Mouse (Mus musculus): ENCODE results near the gene Ndc80. TPM values are rescaled to one million over a fixed set of nuclear protein-coding genes. Genes with fewer than 3 reads are reported as not detected.
A peak's percentile ranks its signal among the peaks of the same experiment; 100 is the strongest.
"Not testable (repeated sequence)": the region's sequence is repeated elsewhere in the genome, so short reads cannot be mapped to it uniquely, and the experiment has no call there.

The Ndc80 gene
- polyA plus RNA-seq, 1 experiment from 2014 or later = 31.8 TPM

DNA sequence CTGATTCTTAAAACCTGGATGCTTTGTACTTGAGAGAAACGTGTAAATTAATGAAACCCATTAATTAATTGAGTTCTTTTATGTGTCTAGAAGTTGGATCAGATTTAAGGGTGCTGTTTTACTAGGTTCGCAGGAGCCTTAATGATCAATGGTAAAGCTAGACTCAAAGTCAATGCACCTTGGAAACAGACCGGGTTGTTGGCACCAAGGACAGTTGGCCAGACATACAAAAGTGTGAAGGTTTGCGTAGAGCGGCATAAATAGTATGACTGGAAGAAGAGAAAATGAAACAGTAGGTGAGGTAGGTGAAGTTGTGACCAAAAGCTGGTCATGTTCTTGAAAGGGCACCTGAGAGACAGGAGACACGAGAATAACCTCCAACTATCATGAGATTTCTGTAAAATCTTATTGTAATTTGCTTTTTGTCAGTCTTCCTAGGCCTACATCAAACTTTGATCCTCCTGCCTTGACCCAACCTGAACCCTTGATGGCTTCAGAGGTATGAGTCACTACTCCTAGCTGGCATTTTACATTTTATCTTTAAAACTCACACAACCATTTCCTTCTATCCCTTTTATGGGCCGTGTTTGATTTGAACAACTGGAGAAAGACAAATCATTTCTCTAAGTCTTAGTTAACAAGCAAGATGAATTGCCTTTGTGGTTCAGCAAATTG is 50.2 kb downstream of the Ndc80 start:
- Histone ChIP-seq H3K27ac (peak overlapping the region; percentile 99; the same call in 1 of the 2 replicates), H3K9ac (peak overlapping the region; percentile 96; the same call in 1 of the 2 replicates), H3K36me3 (no peaks in the 10 kb centered on the region)

DNA sequence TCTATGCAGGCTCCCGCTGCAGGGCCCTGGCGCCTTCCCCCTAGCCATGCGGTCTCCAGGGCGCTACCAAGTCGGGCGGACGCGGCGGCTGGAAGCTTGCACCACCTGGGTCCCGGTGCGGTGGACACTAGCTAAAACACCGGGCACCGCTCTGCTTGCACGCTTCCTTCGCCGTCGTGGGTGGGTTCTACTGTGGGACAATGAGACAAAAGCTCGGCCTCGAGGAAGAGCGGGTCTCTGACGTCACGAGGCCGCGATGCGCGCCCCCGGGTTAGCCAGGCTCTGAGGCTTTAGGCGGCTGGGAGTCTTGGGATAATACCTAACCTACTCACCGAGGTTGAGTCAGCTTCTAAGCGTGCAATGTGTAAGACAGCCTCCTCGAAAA is 51.0 kb downstream of the Ndc80 start:
- H3K9ac ChIP-seq = peak overlapping the region; percentile 96
- peak; percentile 68 for ATAC-seq (replicated peaks; ENCODE audit: insufficient number of reproducible peaks, insufficient read depth, low FRiP score, low read depth)
- H3K4me3 ChIP-seq = peak overlapping the region; percentile 68
- H3K4me1 ChIP-seq (replicated peaks) = peaks cover 11% of the 10 kb centered on the region
- H3K27ac ChIP-seq = peak overlapping the region; percentile 99
- peak overlapping the region; percentile 86 for H3K4me2 ChIP-seq
- WGBS = 1% methylated on average over 31 of the region's 31 CpGs
- no peaks in the 10 kb centered on the region for H3K9me3 ChIP-seq (replicated peaks)
- no peaks in the 10 kb centered on the region for H3K27me3 ChIP-seq
- H3K36me3 ChIP-seq = no peaks in the 10 kb centered on the region

More for the DNA sequence above, 50.2 kb downstream of the Ndc80 start:
- H3K27me3 ChIP-seq = no peaks in the 10 kb centered on the region
- H3K4me1 ChIP-seq (replicated peaks) = peaks cover 11% of the 10 kb centered on the region
- no peak for ATAC-seq (replicated peaks; ENCODE audit: insufficient number of reproducible peaks, insufficient read depth, low FRiP score, low read depth)
- WGBS = 80% methylated on average over 7 of the region's 7 CpGs
- no peaks in the 10 kb centered on the region for H3K9me3 ChIP-seq (replicated peaks)
- H3K4me3 ChIP-seq = peak overlapping the region; percentile 68
- H3K4me2 ChIP-seq = peak overlapping the region; percentile 86

DNA sequence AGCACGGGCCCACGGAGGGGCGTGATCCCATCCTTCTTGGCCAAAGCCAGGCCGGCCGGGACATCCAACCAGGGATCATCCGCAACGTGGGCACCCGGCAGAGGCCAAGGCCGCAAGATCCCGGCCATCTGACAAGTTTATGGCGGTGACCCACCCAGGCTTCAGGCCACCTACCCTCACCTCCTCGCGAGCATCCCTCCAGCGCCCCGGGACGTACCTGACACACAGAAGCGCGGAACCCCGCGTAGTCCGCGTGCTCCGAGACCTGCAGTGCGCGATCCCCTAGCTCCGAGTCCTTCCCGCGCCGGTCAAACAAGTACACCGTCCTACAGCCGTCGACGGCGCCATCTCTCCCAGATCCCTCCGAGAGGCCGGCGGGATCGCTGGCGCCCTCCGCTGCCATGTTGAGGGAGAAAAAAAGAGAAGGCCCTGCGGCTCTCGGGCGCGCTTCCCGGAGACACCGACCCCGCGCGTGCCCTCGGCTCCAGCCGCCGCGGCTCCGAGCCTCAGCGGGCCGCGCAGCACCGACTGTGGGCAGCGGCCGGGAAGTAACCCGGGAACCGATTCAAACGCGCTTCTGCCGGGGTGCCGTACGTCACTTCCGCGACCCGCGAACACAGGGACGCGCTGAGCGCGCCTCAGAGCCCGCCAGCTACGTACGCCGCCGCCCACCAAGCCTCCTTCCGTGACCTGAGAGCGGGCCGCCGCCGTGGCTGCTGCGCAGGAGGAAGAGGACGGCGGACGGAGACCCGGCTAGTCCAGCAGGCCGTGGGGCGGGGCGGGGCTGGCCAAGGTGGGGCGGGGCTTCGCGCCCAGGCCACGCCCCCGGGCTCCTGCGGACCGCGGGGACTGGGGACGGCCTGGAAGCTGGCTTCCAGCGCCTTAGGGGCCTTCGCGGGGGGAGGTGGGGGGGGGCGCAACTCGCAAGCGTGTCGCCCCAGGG is 51.6 kb downstream of the Ndc80 start, which contains the start of gene Smchd1:
Gene Smchd1 (minus strand): TSS at position 582 of the 943 bp plus-strand sequence.
- Histone ChIP-seq H3K27ac (peak within 1 kb of the TSS; percentile 99), H3K9me3 (replicated peaks) (no peaks in the 10 kb centered on the region), H3K4me3 (peak within 1 kb of the TSS; percentile 68), H3K36me3 (no peaks in the 10 kb centered on the region), H3K9ac (peak within 1 kb of the TSS; percentile 96), H3K27me3 (no peaks in the 10 kb centered on the region), H3K4me1 (replicated peaks) (peaks cover 11% of the 10 kb centered on the region), H3K4me2 (peak within 1 kb of the TSS; percentile 86)
- peak; percentile 97 for ATAC-seq (replicated peaks; ENCODE audit: insufficient number of reproducible peaks, insufficient read depth, low FRiP score, low read depth)
- WGBS = under 1% methylated on average over 102 of the region's 109 CpGs

DNA sequence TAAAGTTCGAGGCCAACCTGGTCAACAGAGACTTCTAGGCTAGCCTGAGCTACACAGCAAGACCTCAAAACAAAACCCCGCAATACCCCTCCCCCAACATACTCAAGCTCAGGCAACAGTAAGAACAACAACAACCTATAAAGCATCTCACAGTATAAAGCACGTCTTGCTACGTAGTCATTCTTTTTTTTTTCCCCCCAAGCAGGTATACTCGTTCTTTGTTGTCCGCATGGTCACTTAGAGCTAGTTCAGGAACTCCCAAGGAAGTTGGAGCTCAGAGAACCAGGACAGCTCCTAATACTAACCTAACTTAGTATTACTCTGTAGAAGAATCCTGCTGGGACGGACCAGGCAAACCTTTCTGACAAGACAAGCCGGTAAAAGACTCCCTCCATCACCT is 52.5 kb downstream of the Ndc80 start:
- no peaks in the 10 kb centered on the region for H3K27me3 ChIP-seq
- H3K4me2 ChIP-seq = peak overlapping the region; percentile 86
- no peak overlapping the region for H3K27ac ChIP-seq
- H3K4me3 ChIP-seq = peak overlapping the region; percentile 68
- ATAC-seq (replicated peaks; ENCODE audit: insufficient number of reproducible peaks, insufficient read depth, low FRiP score, low read depth) = no peak
- no peaks in the 10 kb centered on the region for H3K9me3 ChIP-seq (replicated peaks)
- WGBS = 9% methylated on average over 8 of the region's 8 CpGs
- peaks cover 11% of the 10 kb centered on the region for H3K4me1 ChIP-seq (replicated peaks)
- peak overlapping the region; percentile 96 for H3K9ac ChIP-seq
- H3K36me3 ChIP-seq = no peaks in the 10 kb centered on the region

DNA sequence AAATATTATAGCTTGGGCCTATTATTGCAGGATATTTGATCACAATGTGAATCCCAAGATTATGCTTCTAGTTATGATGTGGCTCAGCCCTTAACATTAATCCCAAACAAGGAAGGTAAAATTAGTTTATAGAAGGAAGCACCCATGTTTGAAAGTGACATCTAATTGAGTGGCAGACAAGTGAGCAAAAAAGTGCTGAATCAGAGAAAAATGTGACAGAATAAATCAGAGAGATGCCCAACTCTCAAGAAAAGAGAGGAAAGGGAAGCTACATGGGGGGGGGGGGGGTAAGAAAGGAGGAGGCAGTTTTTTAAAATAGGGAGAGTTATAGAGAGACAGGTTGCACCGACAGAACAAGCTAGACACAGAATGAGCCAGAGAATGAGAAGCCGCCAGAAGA is 55.4 kb downstream of the Ndc80 start:
- H3K9ac ChIP-seq = no peak overlapping the region
- no peak overlapping the region for H3K27ac ChIP-seq
- H3K36me3 ChIP-seq = no peaks in the 10 kb centered on the region
- no peak overlapping the region for H3K4me3 ChIP-seq
- no peaks in the 10 kb centered on the region for H3K27me3 ChIP-seq
- peaks cover 14% of the 10 kb centered on the region for H3K4me1 ChIP-seq (replicated peaks)
- WGBS = 68% methylated on average over 2 of the region's 2 CpGs
- no peak overlapping the region for H3K4me2 ChIP-seq
- no peak for ATAC-seq (replicated peaks; ENCODE audit: insufficient number of reproducible peaks, insufficient read depth, low FRiP score, low read depth)
- no peaks in the 10 kb centered on the region for H3K9me3 ChIP-seq (replicated peaks)

DNA sequence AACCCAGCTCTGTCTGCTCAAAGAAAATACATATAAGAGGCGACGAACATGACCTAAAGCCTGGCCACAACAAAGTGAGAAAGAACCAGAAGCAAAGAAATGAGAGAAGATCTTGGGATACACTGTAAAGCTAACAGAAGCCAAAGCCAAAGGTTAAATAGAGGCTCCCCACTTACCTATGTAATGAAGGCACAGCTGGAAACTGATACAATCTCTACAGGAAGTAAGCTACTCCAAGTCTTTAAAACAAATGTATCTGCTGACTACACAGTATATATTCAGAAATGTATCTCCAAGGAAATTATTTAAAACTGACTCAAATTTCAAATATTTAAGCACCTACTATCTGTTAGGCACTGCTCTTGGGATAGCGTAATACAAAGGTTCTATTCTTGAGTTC is 66.3 kb downstream of the Ndc80 start:
- no peak overlapping the region for H3K4me2 ChIP-seq
- peaks cover 24% of the 10 kb centered on the region; the same call in 1 of the 2 replicates for H3K36me3 ChIP-seq
- ATAC-seq (replicated peaks; ENCODE audit: insufficient number of reproducible peaks, insufficient read depth, low FRiP score, low read depth) = no peak
- no peaks in the 10 kb centered on the region for H3K27me3 ChIP-seq
- no peak overlapping the region for H3K4me3 ChIP-seq
- H3K9me3 ChIP-seq (replicated peaks) = no peaks in the 10 kb centered on the region
- H3K4me1 ChIP-seq (replicated peaks) = no peaks in the 10 kb centered on the region
- no peak overlapping the region for H3K9ac ChIP-seq
- 93% methylated on average over 3 of the region's 3 CpGs for WGBS
- H3K27ac ChIP-seq = no peak overlapping the region

DNA sequence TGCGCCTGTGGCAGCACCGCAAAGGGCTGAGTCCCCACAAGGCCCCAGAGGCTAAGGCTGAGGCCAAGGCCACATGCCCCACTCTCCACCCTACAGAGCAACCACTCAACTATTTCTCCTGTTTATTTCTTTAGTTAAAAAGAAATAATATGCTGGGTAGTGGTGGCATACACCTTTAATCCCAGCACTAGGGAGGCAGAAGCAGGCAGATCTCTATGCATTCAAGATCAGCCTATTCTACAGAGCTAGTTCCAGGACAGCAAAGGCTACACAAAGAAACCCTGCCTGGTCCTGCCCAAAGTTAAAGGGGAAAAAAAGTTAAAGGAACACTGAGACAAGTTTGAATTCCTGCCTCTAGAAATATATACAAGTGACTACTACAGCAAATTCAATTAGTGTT is 66.8 kb downstream of the Ndc80 start, which contains the start of gene Gm4707:
Gene Gm4707 (minus strand): TSS at position 101 of the 400 bp plus-strand sequence.
- H3K27ac ChIP-seq = no peak within 1 kb of the TSS
- no peak for ATAC-seq (replicated peaks; ENCODE audit: insufficient number of reproducible peaks, insufficient read depth, low FRiP score, low read depth)
- no peak within 1 kb of the TSS for H3K4me2 ChIP-seq
- peaks cover 24% of the 10 kb centered on the region; the same call in 1 of the 2 replicates for H3K36me3 ChIP-seq
- H3K9me3 ChIP-seq (replicated peaks) = no peaks in the 10 kb centered on the region
- H3K4me1 ChIP-seq (replicated peaks) = no peaks in the 10 kb centered on the region
- H3K27me3 ChIP-seq = no peaks in the 10 kb centered on the region
- no peak within 1 kb of the TSS for H3K9ac ChIP-seq
- H3K4me3 ChIP-seq = no peak within 1 kb of the TSS
- 100% methylated on average over 2 of the region's 2 CpGs for WGBS

DNA sequence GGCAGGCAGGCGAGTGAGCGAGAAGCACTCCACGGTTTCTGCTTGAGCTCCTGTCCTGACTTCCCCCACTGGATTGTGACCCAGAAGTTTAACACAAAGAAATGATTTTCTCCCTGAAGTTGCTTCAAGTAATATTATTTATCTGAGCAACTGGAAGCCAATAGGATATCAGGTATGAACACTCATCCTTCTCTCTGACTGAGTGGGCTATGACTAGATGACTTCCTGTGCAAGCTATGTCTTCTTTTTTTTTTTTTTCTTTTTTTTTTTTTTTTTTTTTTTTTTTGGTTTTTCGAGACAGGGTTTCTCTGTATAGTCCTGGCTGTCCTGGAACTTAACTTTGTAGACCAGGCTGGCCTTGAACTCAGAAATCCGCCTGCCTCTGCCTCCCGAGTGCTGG is 69.3 kb downstream of the Ndc80 start:
- not testable (repeated sequence) for H3K27me3 ChIP-seq; H3K4me1 ChIP-seq (replicated peaks); H3K27ac ChIP-seq; H3K9ac ChIP-seq; ATAC-seq (replicated peaks; ENCODE audit: insufficient number of reproducible peaks, insufficient read depth, low FRiP score, low read depth); H3K4me2 ChIP-seq; H3K9me3 ChIP-seq (replicated peaks); H3K4me3 ChIP-seq
- H3K36me3 ChIP-seq = peaks cover 25% of the 10 kb centered on the region
- WGBS = over 99% methylated on average over 6 of the region's 6 CpGs

Other genes starting within 250 kb of the Ndc80 start
- 35.4 and 39.8 TPM in 2 replicates for gene Emilin2, start 214.9 kb downstream of the Ndc80 start, polyA plus RNA-seq (2015; fragmentation: Nextera tagmentation; extraction: Ambion mirVana)
- 2.1 and 2.7 TPM in 2 replicates for gene Gm4707, start 66.9 kb downstream of the Ndc80 start, polyA plus RNA-seq (2015; fragmentation: Nextera tagmentation; extraction: Ambion mirVana)
- gene Smchd1, start 51.5 kb downstream of the Ndc80 start, polyA plus RNA-seq (2015; fragmentation: Nextera tagmentation; extraction: Ambion mirVana) = 33.2 and 33.3 TPM in 2 replicates
- 0.23 and 0.39 TPM in 2 replicates for gene Spdya, start 25.2 kb upstream of the Ndc80 start, polyA plus RNA-seq (2015; fragmentation: Nextera tagmentation; extraction: Ambion mirVana)
- 32.4 and 40.5 TPM in 2 replicates for gene Wdr43, start 89.0 kb upstream of the Ndc80 start, polyA plus RNA-seq (2015; fragmentation: Nextera tagmentation; extraction: Ambion mirVana)
- gene Togaram2, start 146.4 kb upstream of the Ndc80 start, polyA plus RNA-seq (2015; fragmentation: Nextera tagmentation; extraction: Ambion mirVana) = 2.3 and 2.6 TPM in 2 replicates
- 0.03 TPM in 1 of 2 replicates, not detected in the other for gene Pcare, start 226.0 kb upstream of the Ndc80 start, polyA plus RNA-seq (2015; fragmentation: Nextera tagmentation; extraction: Ambion mirVana)
- gene Clip4, start 241.6 kb upstream of the Ndc80 start, polyA plus RNA-seq (2015; fragmentation: Nextera tagmentation; extraction: Ambion mirVana) = 35.4 and 37.7 TPM in 2 replicates